In the genomic region with DNA sequence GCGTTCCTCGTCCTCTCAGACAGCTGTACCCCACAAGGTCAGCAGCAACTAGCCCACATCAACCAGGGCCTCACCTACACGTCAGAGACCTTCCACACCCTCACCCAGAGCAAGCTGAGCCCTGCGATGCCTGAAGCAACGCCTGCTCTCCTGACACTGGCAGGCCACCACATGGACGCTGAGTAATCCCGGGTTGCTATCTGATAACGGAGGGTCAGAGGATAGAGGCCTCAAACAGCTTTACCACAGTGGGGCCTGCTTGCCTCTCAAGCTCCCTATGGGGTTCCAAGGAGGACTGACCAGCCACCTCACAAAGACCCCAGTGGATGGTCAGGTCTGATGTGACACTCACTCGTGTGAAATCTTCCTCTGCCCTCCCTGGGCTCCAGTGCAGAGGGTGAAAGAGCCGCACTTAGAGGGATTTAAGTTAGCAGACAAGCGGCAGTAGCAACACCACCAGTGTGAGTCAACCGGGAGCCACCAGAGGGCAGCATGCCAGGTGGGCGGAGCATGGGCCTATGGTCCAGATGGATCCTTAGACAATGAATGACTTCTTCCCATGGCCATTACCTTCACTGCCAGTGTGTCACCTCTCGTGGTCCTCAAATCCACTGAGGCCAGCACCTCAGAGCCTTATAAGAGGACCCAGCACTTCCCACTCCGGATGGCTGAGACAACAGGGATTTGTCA, we compare ENCODE assay signal across 9 mouse cellular contexts. TPM values are rescaled to one million over a fixed set of nuclear protein-coding genes. Genes with fewer than 3 reads are reported as not detected.
DNase-seq lines count a peak whose midpoint lies in the region; ATAC-seq lines count a peak whose summit lies in the region.
"Had no signal": no experiment of that assay in that cellular context is flagged by ENCODE, and none has a peak within 500 bp of the region (broad histone marks: within the 10 kb centered on the region; RNA-seq: fewer than 3 reads in every experiment).

No protein-coding gene starts in this region.

- no peak overlapping the region for H3K9ac ChIP-seq in hindbrain, embryonic 16.5 days (ENCODE audit: low read depth, low read length)
- H3K9ac ChIP-seq: limb, embryonic 12.5 days had no signal

- 74% methylated on average over 15 of the region's 15 CpGs for WGBS in hindbrain, embryonic 10.5 days
- 75% methylated on average over 15 of the region's 15 CpGs for WGBS in hindbrain, embryonic 16.5 days

- peaks cover 56% of the 10 kb centered on the region for H3K4me1 ChIP-seq in hindbrain, embryonic 10.5 days (replicated peaks)
- H3K4me1 ChIP-seq in hindbrain, embryonic 16.5 days (ENCODE audit: control insufficient read depth, insufficient read depth, low read depth, low read length), result peaks cover 22% of the 10 kb centered on the region

- peak overlapping the region; percentile 50; the same call in 1 of the 2 replicates for H3K27ac ChIP-seq in hindbrain, embryonic 10.5 days
- H3K27ac ChIP-seq in hindbrain, embryonic 16.5 days (ENCODE audit: low read depth, low read length), result no peak overlapping the region
- H3K27ac ChIP-seq: limb, embryonic 12.5 days had no signal

- no peak overlapping the region for H3K4me2 ChIP-seq in hindbrain, embryonic 16.5 days (ENCODE audit: low read length)
- H3K4me2 ChIP-seq: limb, embryonic 12.5 days had no signal

- peaks cover 99% of the 10 kb centered on the region for H3K36me3 ChIP-seq in hindbrain, embryonic 10.5 days
- peaks cover 28% of the 10 kb centered on the region for H3K36me3 ChIP-seq in hindbrain, embryonic 16.5 days (ENCODE audit: control insufficient read depth, insufficient read depth, low read length)

- peak; percentile 67 for DNase-seq in hindbrain, embryonic 10.5 days (ENCODE audit: low spot score)
- DNase-seq in cerebellum, postnatal 4 days (ENCODE audit: low spot score in 2 of 2), result peak; percentile 79 to 91
- DNase-seq in heart, adult 8-10 months (ENCODE audit: low spot score), result peak; percentile 73
- DNase-seq in layer of hippocampus, postnatal 14 days (ENCODE audit: low spot score in 2 of 2), result peak; percentile 63 to 65
- peak; percentile 40 to 71 for DNase-seq in spleen, adult 18-20 months

- no peak for ATAC-seq in hindbrain, embryonic 16.5 days
- peak; percentile 38 for ATAC-seq in activated CD4-positive, CD25-positive, alpha-beta regulatory T cell, adult 4 months
- peak; percentile 81 for ATAC-seq in megakaryocyte, adult 5-6 weeks (ENCODE audit: poor library complexity, severe bottlenecking)

- no peaks in the 10 kb centered on the region for H3K27me3 ChIP-seq in hindbrain, embryonic 10.5 days (ENCODE audit: insufficient read depth, poor library complexity, severe bottlenecking)
- H3K27me3 ChIP-seq in hindbrain, embryonic 16.5 days (replicated peaks; ENCODE audit: control insufficient read depth, insufficient read depth, low read length), result no peaks in the 10 kb centered on the region
- H3K27me3 ChIP-seq: limb, embryonic 12.5 days had no signal

- no peaks in the 10 kb centered on the region for H3K9me3 ChIP-seq in hindbrain, embryonic 10.5 days
- H3K9me3 ChIP-seq in hindbrain, embryonic 16.5 days (ENCODE audit: control insufficient read depth, low read length), result no peaks in the 10 kb centered on the region
- H3K9me3 ChIP-seq: limb, embryonic 12.5 days had no signal

- no peak overlapping the region for H3K4me3 ChIP-seq in hindbrain, embryonic 10.5 days
- no peak overlapping the region for H3K4me3 ChIP-seq in hindbrain, embryonic 16.5 days (ENCODE audit: low read length)
- H3K4me3 ChIP-seq: limb, embryonic 12.5 days had no signal

RNA-seq across cellular contexts. Expression of a gene that starts 12.0 kb away (rescaled TPM):
- polyA plus RNA-seq in hindbrain, embryonic 10.5 days (2016; fragmentation: Nextera tagmentation; extraction: Ambion mirVana), result 40.8 and 44.4 TPM in 2 replicates
- polyA plus RNA-seq in hindbrain, embryonic 16.5 days (2015; fragmentation: Nextera tagmentation; extraction: Ambion mirVana), result 43.9 and 49.7 TPM in 2 replicates
- polyA plus RNA-seq in activated CD4-positive, CD25-positive, alpha-beta regulatory T cell, adult 4 months (2017; shearing (Covaris generic)), result 1 to 10 TPM; 3.0 to 6.8 TPM
- 10 to 100 TPM; 92.2 to 93.9 (median 93.1) TPM for total RNA-seq in heart, adult 8-10 months (2022)
- 10 to 100 TPM; 64.8 to 69.1 TPM for total RNA-seq in layer of hippocampus, postnatal 14 days (2021)
- 1.2 and 2.9 TPM in 2 replicates for total RNA-seq in megakaryocyte, adult 5-6 weeks (2015)
- total RNA-seq in megakaryocyte, adult 5-6 weeks (2017), result 1.5 and 1.9 TPM in 2 replicates

RNA-seq across cellular contexts. Expression of a gene that starts 23.4 kb away (rescaled TPM):
- polyA plus RNA-seq in hindbrain, embryonic 10.5 days (2016; fragmentation: Nextera tagmentation; extraction: Ambion mirVana), result 10.4 and 17.2 TPM in 2 replicates
- polyA plus RNA-seq in hindbrain, embryonic 16.5 days (2015; fragmentation: Nextera tagmentation; extraction: Ambion mirVana), result 13.1 and 16.3 TPM in 2 replicates
- 100 to 1,000 TPM in 1 of 2 experiments, 10 to 100 TPM in 1; 80.6 to 129 TPM for polyA plus RNA-seq in activated CD4-positive, CD25-positive, alpha-beta regulatory T cell, adult 4 months (2017; shearing (Covaris generic))
- total RNA-seq in heart, adult 8-10 months (2022), result 1 to 10 TPM; 4.7 to 5.8 (median 5.1) TPM
- 10 to 100 TPM; 25.2 to 27.7 TPM for total RNA-seq in layer of hippocampus, postnatal 14 days (2021)
- total RNA-seq in megakaryocyte, adult 5-6 weeks (2015), result 76.6 and 78.3 TPM in 2 replicates
- total RNA-seq in megakaryocyte, adult 5-6 weeks (2017), result 129 and 130 TPM in 2 replicates

RNA-seq across cellular contexts. Expression of a gene that starts 48.3 kb away (rescaled TPM):
- polyA plus RNA-seq in hindbrain, embryonic 10.5 days (2016; fragmentation: Nextera tagmentation; extraction: Ambion mirVana), result 19.1 and 20.3 TPM in 2 replicates
- 33.2 and 37.2 TPM in 2 replicates for polyA plus RNA-seq in hindbrain, embryonic 16.5 days (2015; fragmentation: Nextera tagmentation; extraction: Ambion mirVana)
- 1 to 10 TPM; 5.2 to 7.7 TPM for polyA plus RNA-seq in activated CD4-positive, CD25-positive, alpha-beta regulatory T cell, adult 4 months (2017; shearing (Covaris generic))
- total RNA-seq in heart, adult 8-10 months (2022), result 10 to 100 TPM; 19.9 to 28.9 (median 23.1) TPM
- 10 to 100 TPM; 37.6 to 40.3 TPM for total RNA-seq in layer of hippocampus, postnatal 14 days (2021)
- total RNA-seq in megakaryocyte, adult 5-6 weeks (2015), result 1.7 and 2.3 TPM in 2 replicates
- 1.1 and 1.7 TPM in 2 replicates for total RNA-seq in megakaryocyte, adult 5-6 weeks (2017)

Comparison
In these comparisons a context has a peak if more than half of its experiments do, and no peak if none do; other contexts are left out.
1. RNA of a gene that starts 12.0 kb away (total RNA-seq): 92.2 to 93.9 TPM in heart, adult 8-10 months and 64.8 to 69.1 TPM in layer of hippocampus, postnatal 14 days; 1.2 to 2.9 TPM in megakaryocyte, adult 5-6 weeks; every median in the first group is over 10 times any median in the second.
2. RNA of a gene that starts 48.3 kb away (total RNA-seq): 37.6 to 40.3 TPM in layer of hippocampus, postnatal 14 days and 19.9 to 28.9 TPM in heart, adult 8-10 months; 1.1 to 2.3 TPM in megakaryocyte, adult 5-6 weeks; every median in the first group is over 4 times any median in the second.
3. Peak in every context shown above with its lines, with median percentiles within 50 percentile points of each other: DNase-seq.